Mouse (Mus musculus) spleen, postnatal 10 days (tissue): ENCODE measurements around the gene Gm8005.
"Not testable (repeated sequence)": the region's sequence is repeated elsewhere in the genome, so short reads cannot be mapped to it uniquely, and the experiment has no call there.

Experiments
- DNase-seq, 2 experiments: peaks; one replicate each; pipeline ENCODE4 v3.0.0; 2021 to 2022; ENCODE audit warnings: low spot score in 2 of 2

The Gm8005 gene

DNA sequence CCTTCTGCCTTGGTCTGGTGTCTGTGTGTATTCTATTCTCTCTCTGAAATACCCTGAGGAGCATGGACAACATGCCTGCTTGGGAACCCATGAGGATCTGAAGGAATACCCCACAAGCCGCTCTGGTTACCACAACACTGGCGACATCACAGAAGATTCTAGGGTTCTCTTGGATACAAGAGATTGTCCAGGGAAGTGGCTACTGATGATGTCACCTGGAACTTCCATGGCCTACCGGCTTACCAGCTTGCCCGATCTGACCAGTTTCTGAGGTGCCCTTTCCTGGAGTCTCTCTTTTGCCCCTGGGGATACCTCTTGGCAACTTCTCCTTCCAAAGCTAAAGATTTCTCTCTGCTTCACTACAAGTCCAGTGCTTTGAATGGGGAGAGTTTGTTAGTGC, at the start of gene Gm8005:
Gene Gm8005 (minus strand): TSS at position 101 of the 400 bp plus-strand sequence.
- DNase-seq, result not testable (repeated sequence)

DNA sequence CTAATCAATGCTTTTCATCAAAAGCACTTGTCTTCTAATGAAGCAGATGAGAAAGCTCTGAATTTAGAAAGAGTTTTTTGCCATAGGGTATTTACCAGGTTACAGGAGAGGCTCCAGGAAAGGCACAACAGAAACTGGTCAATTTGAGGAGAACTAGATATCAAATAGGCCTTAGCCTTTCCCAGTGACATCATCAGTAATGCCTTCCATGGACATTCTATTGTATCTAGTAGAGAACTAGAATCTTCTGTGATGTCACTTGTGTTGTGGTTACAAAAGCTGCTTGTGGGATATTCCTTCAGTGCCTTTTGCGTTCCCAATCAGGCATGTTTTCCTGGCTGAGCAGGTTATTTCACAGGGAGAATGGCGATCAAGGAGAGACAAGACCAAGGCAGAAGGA, 24.1 kb upstream of the Gm8005 start, which contains the start of gene Gm8011:
Gene Gm8011 (plus strand): TSS at position 301 of the 400 bp plus-strand sequence.
- DNase-seq, result not testable (repeated sequence)
